Mouse (Mus musculus): Measurements from ENCODE around the gene Klk13.

Klk13 gene

GRCm38 (mm10) chr7:43771916-43772315, 59.5 kb downstream of the Klk13 start:
- no peak for DNase-seq (ENCODE audit: low spot score)

GRCm38 (mm10) chr7:43772901-43773300, 60.5 kb downstream of the Klk13 start:
- no peak for DNase-seq (ENCODE audit: low spot score)

- no peak for DNase-seq (ENCODE audit: low spot score)
Observed at GRCm38 (mm10) chr7:43774364-43774763, 62.0 kb downstream of the Klk13 start, which contains the start of gene Klk11. TSS of gene Klk11 (plus strand) at chr7:43774604.

GRCm38 (mm10) chr7:43774802-43775201, 62.4 kb downstream of the Klk13 start:
- no peak for DNase-seq (ENCODE audit: low spot score)

GRCm38 (mm10) chr7:43775311-43776057, 63.1 kb downstream of the Klk13 start:
- DNase-seq (ENCODE audit: low spot score): no peak

GRCm38 (mm10) chr7:43776506-43776905, 64.1 kb downstream of the Klk13 start:
- no peak for DNase-seq (ENCODE audit: low spot score)

All from c-Kit-positive CD71-positive TER-119-positive erythroid progenitor cells, embryonic 14.5 days (primary cell).